Mouse (Mus musculus): ENCODE measurements around the gene Ppox. TPM values are rescaled to one million over a fixed set of nuclear protein-coding genes. Genes with fewer than 3 reads are reported as not detected.
A peak's percentile ranks its signal among the peaks of the same experiment; 100 is the strongest.
"Not testable (repeated sequence)": the region's sequence is repeated elsewhere in the genome, so short reads cannot be mapped to it uniquely, and the experiment has no call there.

Ppox gene
- polyA plus RNA-seq (2015; fragmentation: Nextera tagmentation; extraction: Ambion mirVana) = 44.4 and 49.5 TPM in 2 replicates

- H3K4me3 ChIP-seq (ENCODE audit: low read depth, low read length) = peak within 1 kb of the TSS; percentile 63
- peak within 1 kb of the TSS; percentile 60 for H3K27ac ChIP-seq (ENCODE audit: low read length)
- WGBS = under 1% methylated on average over 26 of the region's 26 CpGs
- H3K9me3 ChIP-seq (replicated peaks; ENCODE audit: control insufficient read depth, low read length, poor library complexity, severe bottlenecking) = no peaks in the 10 kb centered on the region
- peaks cover 23% of the 10 kb centered on the region for H3K4me1 ChIP-seq (ENCODE audit: control insufficient read depth, insufficient read depth, low read length)
- no peaks in the 10 kb centered on the region for H3K27me3 ChIP-seq (ENCODE audit: control insufficient read depth, insufficient read depth, low read depth, low read length)
- peak within 1 kb of the TSS; percentile 73 for H3K9ac ChIP-seq (ENCODE audit: low read depth, low read length)
- peak; percentile 97 for ATAC-seq
- peak within 1 kb of the TSS; percentile 89 for H3K4me2 ChIP-seq (ENCODE audit: low read length)
- H3K36me3 ChIP-seq (ENCODE audit: control insufficient read depth, insufficient read depth, low read length) = peaks cover 26% of the 10 kb centered on the region
These were observed at the start of gene Ppox for GRCm38 (mm10) chr1:171280916-171281527. Gene Ppox (minus strand): TSS chr1:171281186.

DNA sequence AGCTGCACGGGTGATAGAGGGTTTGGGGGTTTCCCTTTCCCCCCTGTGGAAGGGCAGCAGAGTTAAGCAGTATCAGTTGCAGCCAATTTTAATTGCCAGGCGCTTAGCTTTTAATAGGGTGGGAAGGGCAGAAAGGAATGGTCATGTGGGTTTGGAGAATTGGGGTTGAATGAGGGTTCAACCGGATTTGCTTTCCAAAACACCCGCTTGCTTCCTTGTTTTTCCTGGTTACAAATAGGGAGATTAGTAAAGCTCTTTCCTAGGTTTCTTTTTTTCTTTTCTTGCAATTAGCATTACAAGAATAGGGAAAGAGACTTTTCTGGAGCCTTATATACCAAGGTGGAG, 49.2 kb upstream of the Ppox start:
- WGBS = 0% methylated on average over 4 of the region's 4 CpGs

GRCm38 (mm10) chr1:171329433-171330215, 48.6 kb upstream of the Ppox start:
- under 1% methylated on average over 28 of the region's 61 CpGs for WGBS
- Histone ChIP-seq H3K27me3 (ENCODE audit: control insufficient read depth, insufficient read depth, low read depth, low read length) (no peaks in the 10 kb centered on the region), H3K4me3 (ENCODE audit: low read depth, low read length) (peak overlapping the region; percentile 63), H3K9me3 (replicated peaks; ENCODE audit: control insufficient read depth, low read length, poor library complexity, severe bottlenecking) (no peaks in the 10 kb centered on the region), H3K27ac (ENCODE audit: low read length) (peak overlapping the region; percentile 99), H3K4me2 (ENCODE audit: low read length) (peak overlapping the region; percentile 92), H3K36me3 (ENCODE audit: control insufficient read depth, insufficient read depth, low read length) (peaks cover 2% of the 10 kb centered on the region; the same call in 1 of the 2 replicates), H3K9ac (ENCODE audit: low read depth, low read length) (peak overlapping the region; percentile 97), H3K4me1 (ENCODE audit: control insufficient read depth, insufficient read depth, low read length) (peaks cover 40% of the 10 kb centered on the region)
- peak; percentile 85 for ATAC-seq

More for the DNA sequence above, 49.2 kb upstream of the Ppox start:
- H3K27me3 ChIP-seq (ENCODE audit: control insufficient read depth, insufficient read depth, low read depth, low read length) = no peaks in the 10 kb centered on the region
- H3K4me2 ChIP-seq (ENCODE audit: low read length) = peak overlapping the region; percentile 92
- H3K9me3 ChIP-seq (replicated peaks; ENCODE audit: control insufficient read depth, low read length, poor library complexity, severe bottlenecking) = no peaks in the 10 kb centered on the region
- peak overlapping the region; percentile 97 for H3K9ac ChIP-seq (ENCODE audit: low read depth, low read length)
- peaks cover 40% of the 10 kb centered on the region for H3K4me1 ChIP-seq (ENCODE audit: control insufficient read depth, insufficient read depth, low read length)
- H3K36me3 ChIP-seq (ENCODE audit: control insufficient read depth, insufficient read depth, low read length) = peaks cover 2% of the 10 kb centered on the region; the same call in 1 of the 2 replicates
- peak overlapping the region; percentile 63 for H3K4me3 ChIP-seq (ENCODE audit: low read depth, low read length)
- ATAC-seq = 0 out of 2 replicates have a peak, but pooled peaks have one; percentile 6
- H3K27ac ChIP-seq (ENCODE audit: low read length) = peak overlapping the region; percentile 99

GRCm38 (mm10) chr1:171328839-171329432, 48.0 kb upstream of the Ppox start, which contains the start of gene Dedd:
Gene Dedd (plus strand): TSS chr1:171329145.
- Histone ChIP-seq H3K27ac (ENCODE audit: low read length) (peak within 1 kb of the TSS; percentile 99), H3K4me1 (ENCODE audit: control insufficient read depth, insufficient read depth, low read length) (peaks cover 40% of the 10 kb centered on the region), H3K9ac (ENCODE audit: low read depth, low read length) (peak within 1 kb of the TSS; percentile 97), H3K27me3 (ENCODE audit: control insufficient read depth, insufficient read depth, low read depth, low read length) (no peaks in the 10 kb centered on the region), H3K4me2 (ENCODE audit: low read length) (peak within 1 kb of the TSS; percentile 92), H3K9me3 (replicated peaks; ENCODE audit: control insufficient read depth, low read length, poor library complexity, severe bottlenecking) (no peaks in the 10 kb centered on the region), H3K36me3 (ENCODE audit: control insufficient read depth, insufficient read depth, low read length) (peaks cover 2% of the 10 kb centered on the region; the same call in 1 of the 2 replicates), H3K4me3 (ENCODE audit: low read depth, low read length) (peak within 1 kb of the TSS; percentile 63)
- peak; percentile 96 for ATAC-seq
- under 1% methylated on average over 38 of the region's 48 CpGs for WGBS

- Histone ChIP-seq H3K4me2 (ENCODE audit: low read length) (peak overlapping the region; percentile 92), H3K27ac (ENCODE audit: low read length) (peak overlapping the region; percentile 99), H3K27me3 (ENCODE audit: control insufficient read depth, insufficient read depth, low read depth, low read length) (no peaks in the 10 kb centered on the region), H3K9ac (ENCODE audit: low read depth, low read length) (peak overlapping the region; percentile 97), H3K9me3 (replicated peaks; ENCODE audit: control insufficient read depth, low read length, poor library complexity, severe bottlenecking) (no peaks in the 10 kb centered on the region), H3K4me3 (ENCODE audit: low read depth, low read length) (peak overlapping the region; percentile 63), H3K4me1 (ENCODE audit: control insufficient read depth, insufficient read depth, low read length) (peaks cover 40% of the 10 kb centered on the region), H3K36me3 (ENCODE audit: control insufficient read depth, insufficient read depth, low read length) (peaks cover 2% of the 10 kb centered on the region; the same call in 1 of the 2 replicates)
- no peak; the same call in 1 of the 2 replicates for ATAC-seq
- 31% methylated on average over 9 of the region's 9 CpGs for WGBS
These were observed 47.3 kb upstream of the Ppox start for GRCm38 (mm10) chr1:171328244-171328643.

DNA sequence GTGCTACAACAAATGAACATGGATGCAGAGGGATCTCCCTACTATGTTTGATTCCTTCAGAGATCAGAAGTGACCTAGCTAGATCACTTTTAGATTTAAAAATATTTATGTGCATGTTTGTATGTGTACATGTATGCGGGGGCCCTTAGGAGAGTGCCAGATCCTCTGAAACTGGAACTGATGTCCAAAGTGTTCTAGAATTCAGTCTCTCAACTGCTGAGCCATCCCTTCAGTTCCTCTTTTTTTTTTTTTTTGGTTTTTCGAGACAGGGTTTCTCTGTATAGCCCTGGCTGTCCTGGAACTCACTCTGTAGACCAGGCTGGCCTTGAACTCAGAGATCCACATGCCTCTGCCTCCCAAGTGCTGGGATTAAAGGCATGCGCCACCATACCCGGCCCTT, 45.6 kb upstream of the Ppox start:
- ATAC-seq; H3K4me3 ChIP-seq (ENCODE audit: low read depth, low read length); H3K36me3 ChIP-seq (ENCODE audit: control insufficient read depth, insufficient read depth, low read length); H3K27ac ChIP-seq (ENCODE audit: low read length); H3K4me2 ChIP-seq (ENCODE audit: low read length); H3K9me3 ChIP-seq (replicated peaks; ENCODE audit: control insufficient read depth, low read length, poor library complexity, severe bottlenecking); H3K27me3 ChIP-seq (ENCODE audit: control insufficient read depth, insufficient read depth, low read depth, low read length); H3K9ac ChIP-seq (ENCODE audit: low read depth, low read length): not testable (repeated sequence)
- peaks cover 29% of the 10 kb centered on the region for H3K4me1 ChIP-seq (ENCODE audit: control insufficient read depth, insufficient read depth, low read length)
- 88% methylated on average over 4 of the region's 4 CpGs for WGBS

- ATAC-seq = no peak
- Histone ChIP-seq H3K4me1 (ENCODE audit: control insufficient read depth, insufficient read depth, low read length) (peaks cover 21% of the 10 kb centered on the region), H3K4me3 (ENCODE audit: low read depth, low read length) (no peak overlapping the region), H3K36me3 (ENCODE audit: control insufficient read depth, insufficient read depth, low read length) (no peaks in the 10 kb centered on the region), H3K9me3 (replicated peaks; ENCODE audit: control insufficient read depth, low read length, poor library complexity, severe bottlenecking) (no peaks in the 10 kb centered on the region), H3K4me2 (ENCODE audit: low read length) (no peak overlapping the region), H3K27me3 (ENCODE audit: control insufficient read depth, insufficient read depth, low read depth, low read length) (no peaks in the 10 kb centered on the region), H3K27ac (ENCODE audit: low read length) (no peak overlapping the region), H3K9ac (ENCODE audit: low read depth, low read length) (no peak overlapping the region)
- WGBS = 86% methylated on average over 2 of the region's 2 CpGs
These were observed 44.6 kb upstream of the Ppox start for GRCm38 (mm10) chr1:171325571-171325970.

DNA sequence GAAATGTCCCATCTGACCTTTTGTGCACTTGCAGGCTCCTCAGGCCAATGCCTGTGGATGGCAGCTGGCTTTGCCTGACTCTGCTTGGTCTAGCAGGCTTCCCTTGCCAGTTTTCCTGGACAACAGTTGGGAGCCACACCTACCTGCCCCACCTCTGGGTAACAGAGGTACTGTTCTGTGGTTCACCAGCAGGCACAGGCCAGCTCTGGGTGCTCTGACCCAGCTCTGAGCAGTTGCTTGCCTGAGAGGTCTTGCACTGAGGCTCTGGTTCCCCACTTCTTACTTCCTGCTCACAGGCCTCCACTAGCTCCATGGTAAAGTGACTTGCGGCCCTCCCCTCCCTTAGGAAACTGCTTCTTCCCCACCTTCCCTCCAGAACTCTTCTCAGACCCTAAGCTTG, 41.0 kb upstream of the Ppox start:
- H3K4me3 ChIP-seq (ENCODE audit: low read depth, low read length) = no peak overlapping the region
- no peaks in the 10 kb centered on the region for H3K27me3 ChIP-seq (ENCODE audit: control insufficient read depth, insufficient read depth, low read depth, low read length)
- H3K9me3 ChIP-seq (replicated peaks; ENCODE audit: control insufficient read depth, low read length, poor library complexity, severe bottlenecking) = no peaks in the 10 kb centered on the region
- no peaks in the 10 kb centered on the region for H3K36me3 ChIP-seq (ENCODE audit: control insufficient read depth, insufficient read depth, low read length)
- no peak overlapping the region for H3K9ac ChIP-seq (ENCODE audit: low read depth, low read length)
- peak; percentile 55; the same call in 1 of the 2 replicates for ATAC-seq
- WGBS = 86% methylated on average over 1 of the region's 1 CpGs
- no peak overlapping the region for H3K27ac ChIP-seq (ENCODE audit: low read length)
- H3K4me2 ChIP-seq (ENCODE audit: low read length) = no peak overlapping the region
- H3K4me1 ChIP-seq (ENCODE audit: control insufficient read depth, insufficient read depth, low read length) = peaks cover 4% of the 10 kb centered on the region

Data from midbrain, embryonic 16.5 days (tissue).